Mouse (Mus musculus) megakaryocyte, embryonic 14.5 days (primary cell): Measurements from ENCODE around the gene Btg4.

Experiments
- FLI1 ChIP-seq: IDR thresholded peaks from 2 replicates; pipeline ENCODE4 v1.6.1; 2012; ENCODE audit warnings: low read length, inconsistent platforms, mixed read lengths
- GATA1 ChIP-seq: IDR thresholded peaks from 3 replicates; pipeline ENCODE4 v1.6.1; 2012; ENCODE audit warnings: mixed read lengths, low read length, inconsistent platforms, borderline replicate concordance

DNA sequence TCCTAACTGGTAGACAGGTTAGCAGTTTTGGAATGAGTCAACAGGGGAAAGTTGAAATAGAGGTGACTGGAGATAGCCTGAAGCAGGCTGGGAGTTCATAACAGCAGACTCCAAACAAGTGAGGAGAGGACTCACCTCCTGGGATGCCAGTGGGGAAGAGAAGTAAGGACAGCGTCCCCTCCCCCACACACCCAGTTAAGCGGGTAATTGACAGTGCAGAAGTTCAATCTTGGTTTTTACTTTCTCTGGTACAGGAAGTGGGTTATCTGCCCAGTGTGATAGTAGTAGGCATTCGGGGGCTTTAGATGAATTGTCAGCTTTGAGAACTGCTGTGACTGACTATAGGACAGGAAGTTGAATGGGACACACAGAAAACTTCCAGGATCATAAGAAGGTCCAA, 40.4 kb upstream of the Btg4 start:
- TF ChIP-seq GATA1 (no peak), FLI1 (no peak)
